Mouse (Mus musculus): Measurements from ENCODE around the gene Max.

Gene Max

GRCm38 (mm10) chr12:76920398-76920797, 41.6 kb downstream of the Max start:
- no peak for DNase-seq

- DNase-seq = no peak
Measured at GRCm38 (mm10) chr12:76918855-76919254, 43.1 kb downstream of the Max start.

- DNase-seq = peak in 1 of 2 experiments; percentile 42
Measured at GRCm38 (mm10) chr12:76918113-76918512, 43.9 kb downstream of the Max start.

- no peak for DNase-seq
Measured at GRCm38 (mm10) chr12:76916163-76916562, 45.8 kb downstream of the Max start.

- no peak for DNase-seq
Measured at GRCm38 (mm10) chr12:76912193-76912592, 49.8 kb downstream of the Max start.

- DNase-seq = peak; percentile 82 to 86
Measured at GRCm38 (mm10) chr12:76911171-76911726, 50.8 kb downstream of the Max start.

GRCm38 (mm10) chr12:76910258-76910940, 51.6 kb downstream of the Max start:
- peak; percentile 68 for DNase-seq

- no peak for DNase-seq
Measured at GRCm38 (mm10) chr12:76909218-76909617, 52.8 kb downstream of the Max start.

GRCm38 (mm10) chr12:76906278-76906677, 55.7 kb downstream of the Max start:
- DNase-seq = no peak

GRCm38 (mm10) chr12:76901508-76902294, 60.3 kb downstream of the Max start:
- no peak for DNase-seq

GRCm38 (mm10) chr12:76899261-76899975, 62.6 kb downstream of the Max start:
- DNase-seq = no peak

GRCm38 (mm10) chr12:76898141-76898540, 63.9 kb downstream of the Max start:
- peak; percentile 42 to 57 for DNase-seq

- DNase-seq = no peak
Measured at GRCm38 (mm10) chr12:76897006-76897405, 65.0 kb downstream of the Max start.

- DNase-seq = no peak
Measured at GRCm38 (mm10) chr12:76896566-76896965, 65.4 kb downstream of the Max start.

GRCm38 (mm10) chr12:76895777-76896176, 66.2 kb downstream of the Max start:
- peak; percentile 65 to 73 for DNase-seq

- no peak for DNase-seq
Measured at GRCm38 (mm10) chr12:76894792-76895559, 67.0 kb downstream of the Max start.

- no peak for DNase-seq
Measured at GRCm38 (mm10) chr12:76892910-76893695, 68.9 kb downstream of the Max start.

GRCm38 (mm10) chr12:76891160-76891559, 70.8 kb downstream of the Max start:
- DNase-seq = no peak

- DNase-seq = no peak
Measured at GRCm38 (mm10) chr12:76889404-76890184, 72.4 kb downstream of the Max start.

GRCm38 (mm10) chr12:76887941-76888340, 74.1 kb downstream of the Max start:
- DNase-seq = no peak

All from cerebellum, postnatal 10 days (tissue).